Mouse (Mus musculus) forebrain, embryonic 16.5 days (tissue): ENCODE data around the gene Cnih3. TPM values are rescaled to one million over a fixed set of nuclear protein-coding genes. Genes with fewer than 3 reads are reported as not detected.

Experiments
- ATAC-seq: fragments of 200-750 bp; cut with Nextera tagmentation; 2 replicates; pipeline ENCODE4 v1.8.0; 2017; ENCODE audit warnings: mild to moderate bottlenecking, moderate library complexity
- H3K27ac ChIP-seq: fragments of 300-500 bp; sonication (generic); 2 replicates; pipeline ENCODE4 v1.5.1; 2014; ENCODE audit warnings: low read length, control low read depth
- H3K27me3 ChIP-seq: fragments of 300-500 bp; sonication (generic); replicated peaks from 2 replicates; pipeline ENCODE4 v1.6.1; 2014; ENCODE audit warnings: low read length; ENCODE audit not compliant: control insufficient read depth, insufficient read depth
- H3K36me3 ChIP-seq: fragments of 300-500 bp; sonication (generic); 2 replicates; pipeline ENCODE4 v1.6.1; 2014; ENCODE audit not compliant: control insufficient read depth, insufficient read depth
- H3K4me1 ChIP-seq: fragments of 300-500 bp; sonication (generic); replicated peaks from 2 replicates; pipeline ENCODE4 v1.6.1; 2014; ENCODE audit warnings: low read length; ENCODE audit not compliant: control insufficient read depth, insufficient read depth
- H3K4me2 ChIP-seq: fragments of 300-500 bp; sonication (generic); 2 replicates; pipeline ENCODE4 v1.6.1; 2014; ENCODE audit warnings: mild to moderate bottlenecking, low read length, control low read depth
- H3K4me3 ChIP-seq: fragments of 300-500 bp; sonication (generic); replicated peaks from 2 replicates; pipeline ENCODE4 v1.5.1; 2014; ENCODE audit warnings: mild to moderate bottlenecking, low read length, control low read depth
- H3K9ac ChIP-seq: fragments of 300-500 bp; sonication (generic); replicated peaks from 2 replicates; pipeline ENCODE4 v1.6.1; 2014; ENCODE audit warnings: low read depth, low read length, control low read depth
- H3K9me3 ChIP-seq: fragments of 300-500 bp; sonication (generic); 2 replicates; pipeline ENCODE4 v1.6.1; 2016; ENCODE audit warnings: low read length; ENCODE audit not compliant: control insufficient read depth
- WGBS: fragments of 180-500 bp; shearing (Covaris S2); extraction: QIAGEN DNeasy Blood & Tissue Kit; methylation state at CpG from one replicate; pipeline ENCODE4 v1.1.7; 2014; 5-methylcytosine and 5-hydroxymethylcytosine counted together
- polyA plus RNA-seq: library from polyadenylated mRNA; unstranded; fragments of >200 nt; fragmentation: Nextera tagmentation; extraction: Ambion mirVana; gene quantifications from 2 replicates; pipeline ENCODE4 v1.2.1, GENCODE M21; 2015

The Cnih3 gene
- polyA plus RNA-seq, 1 experiment from 2014 or later = 43.4 TPM

- Histone ChIP-seq H3K9me3 (no peaks in the 10 kb centered on the region), H3K4me2 (no peak overlapping the region), H3K4me3 (no peak overlapping the region), H3K27me3 (no peaks in the 10 kb centered on the region), H3K36me3 (no peaks in the 10 kb centered on the region), H3K27ac (no peak overlapping the region), H3K9ac (no peak overlapping the region), H3K4me1 (peaks cover 22% of the 10 kb centered on the region)
- WGBS = 83% methylated on average over 4 of the region's 4 CpGs
- no peak for ATAC-seq
Observed at GRCm38 (mm10) chr1:181447576-181447975, 95.1 kb downstream of the Cnih3 start.

GRCm38 (mm10) chr1:181448041-181448440 lies 95.6 kb downstream of the Cnih3 start:
- Histone ChIP-seq H3K9ac (no peak overlapping the region), H3K4me3 (no peak overlapping the region), H3K27me3 (no peaks in the 10 kb centered on the region), H3K27ac (no peak overlapping the region), H3K36me3 (no peaks in the 10 kb centered on the region), H3K4me2 (no peak overlapping the region), H3K9me3 (no peaks in the 10 kb centered on the region), H3K4me1 (peaks cover 22% of the 10 kb centered on the region)
- no peak for ATAC-seq
- 66% methylated on average over 7 of the region's 7 CpGs for WGBS

- H3K4me1 ChIP-seq = no peaks in the 10 kb centered on the region
- no peaks in the 10 kb centered on the region for H3K27me3 ChIP-seq
- no peaks in the 10 kb centered on the region for H3K9me3 ChIP-seq
- H3K36me3 ChIP-seq = no peaks in the 10 kb centered on the region
- ATAC-seq = no peak
- H3K4me2 ChIP-seq = no peak overlapping the region
- no peak overlapping the region for H3K27ac ChIP-seq
- H3K4me3 ChIP-seq = no peak overlapping the region
- H3K9ac ChIP-seq = no peak overlapping the region
- WGBS = 83% methylated on average over 6 of the region's 6 CpGs
Observed at GRCm38 (mm10) chr1:181453106-181453505, 100.7 kb downstream of the Cnih3 start.

- H3K27me3 ChIP-seq = no peaks in the 10 kb centered on the region
- no peak for ATAC-seq
- H3K9me3 ChIP-seq = no peaks in the 10 kb centered on the region
- no peaks in the 10 kb centered on the region for H3K36me3 ChIP-seq
- no peak overlapping the region for H3K27ac ChIP-seq
- no peak overlapping the region for H3K9ac ChIP-seq
- H3K4me1 ChIP-seq = peaks cover 7% of the 10 kb centered on the region; the same call in 1 of the 2 replicates
- 85% methylated on average over 7 of the region's 7 CpGs for WGBS
- H3K4me2 ChIP-seq = no peak overlapping the region
- H3K4me3 ChIP-seq = no peak overlapping the region
Observed at GRCm38 (mm10) chr1:181456911-181457310, 104.5 kb downstream of the Cnih3 start.

GRCm38 (mm10) chr1:181459431-181460105 lies 107.1 kb downstream of the Cnih3 start:
- no peak for ATAC-seq
- Histone ChIP-seq H3K4me1 (peaks cover 7% of the 10 kb centered on the region), H3K4me2 (no peak overlapping the region), H3K36me3 (no peaks in the 10 kb centered on the region), H3K27me3 (no peaks in the 10 kb centered on the region), H3K9ac (no peak overlapping the region), H3K27ac (no peak overlapping the region), H3K9me3 (no peaks in the 10 kb centered on the region), H3K4me3 (no peak overlapping the region)
- WGBS = 59% methylated on average over 7 of the region's 7 CpGs

- peaks cover 7% of the 10 kb centered on the region for H3K4me1 ChIP-seq
- 60% methylated on average over 2 of the region's 2 CpGs for WGBS
- H3K27me3 ChIP-seq = no peaks in the 10 kb centered on the region
- H3K4me2 ChIP-seq = no peak overlapping the region
- no peak for ATAC-seq
- no peak overlapping the region for H3K27ac ChIP-seq
- H3K9me3 ChIP-seq = no peaks in the 10 kb centered on the region
- no peaks in the 10 kb centered on the region for H3K36me3 ChIP-seq
- H3K4me3 ChIP-seq = no peak overlapping the region
- no peak overlapping the region for H3K9ac ChIP-seq
Observed at GRCm38 (mm10) chr1:181460283-181460682, 107.9 kb downstream of the Cnih3 start.

GRCm38 (mm10) chr1:181461484-181461883 lies 109.1 kb downstream of the Cnih3 start:
- no peak overlapping the region for H3K4me3 ChIP-seq
- H3K9me3 ChIP-seq = no peaks in the 10 kb centered on the region
- H3K27ac ChIP-seq = no peak overlapping the region
- no peaks in the 10 kb centered on the region for H3K36me3 ChIP-seq
- H3K9ac ChIP-seq = no peak overlapping the region
- no peak overlapping the region for H3K4me2 ChIP-seq
- WGBS = 91% methylated on average over 8 of the region's 8 CpGs
- ATAC-seq = no peak
- no peaks in the 10 kb centered on the region for H3K27me3 ChIP-seq
- peaks cover 8% of the 10 kb centered on the region for H3K4me1 ChIP-seq

- WGBS = 56% methylated on average over 8 of the region's 8 CpGs
- Histone ChIP-seq H3K9me3 (no peaks in the 10 kb centered on the region), H3K27ac (no peak overlapping the region), H3K9ac (no peak overlapping the region), H3K4me1 (peaks cover 14% of the 10 kb centered on the region), H3K36me3 (no peaks in the 10 kb centered on the region), H3K4me2 (no peak overlapping the region), H3K4me3 (no peak overlapping the region), H3K27me3 (no peaks in the 10 kb centered on the region)
- ATAC-seq = no peak
Observed at GRCm38 (mm10) chr1:181462051-181462905, 109.8 kb downstream of the Cnih3 start.

GRCm38 (mm10) chr1:181462906-181463179 lies 110.4 kb downstream of the Cnih3 start:
- 33% methylated on average over 6 of the region's 6 CpGs for WGBS
- Histone ChIP-seq H3K9ac (no peak overlapping the region), H3K4me2 (no peak overlapping the region), H3K27ac (no peak overlapping the region), H3K4me3 (no peak overlapping the region), H3K27me3 (no peaks in the 10 kb centered on the region), H3K9me3 (no peaks in the 10 kb centered on the region), H3K4me1 (peaks cover 14% of the 10 kb centered on the region), H3K36me3 (no peaks in the 10 kb centered on the region)
- no peak for ATAC-seq
